Mouse (Mus musculus) macrophage (primary cell): ENCODE measurements around the gene Sdcbp2. TPM values are rescaled to one million over a fixed set of nuclear protein-coding genes. Genes with fewer than 3 reads are reported as not detected.

ENCODE experiments used
- H3K27ac ChIP-seq: fragments of 350-480 bp; formaldehyde crosslinking; 2 replicates; pipeline ENCODE4 v1.9.0; 2021
- H3K36me3 ChIP-seq: fragments of 350-480 bp; formaldehyde crosslinking; 2 replicates; pipeline ENCODE4 v1.9.0; 2021; ENCODE audit errors: inconsistent target
- H3K4me3 ChIP-seq: fragments of 350-480 bp; formaldehyde crosslinking; 2 replicates; pipeline ENCODE4 v1.9.0; 2021; ENCODE audit errors: inconsistent target
- H3K79me2 ChIP-seq: fragments of 350-480 bp; formaldehyde crosslinking; 2 replicates; pipeline ENCODE4 v1.9.0; 2021; ENCODE audit errors: inconsistent target
- WGBS: methylation state at CpG from one replicate; pipeline ENCODE4 v1.1.7; 2026; ENCODE audit warnings: inconsistent platforms; ENCODE audit not compliant: missing documents; 5-methylcytosine and 5-hydroxymethylcytosine counted together
- polyA plus RNA-seq: library from polyadenylated mRNA; stranded (reverse); fragments of 250-400 nt; gene quantifications from 3 replicates; pipeline ENCODE4 v1.2.4, GENCODE M21; 2018; ENCODE audit warnings: inconsistent platforms

Sdcbp2 gene
- polyA plus RNA-seq, 1 experiment from 2014 or later = not detected

- Histone ChIP-seq H3K36me3 (peaks cover 10% of the 10 kb centered on the region; the same call in 1 of the 2 replicates), H3K79me2 (peaks cover 69% of the 10 kb centered on the region), H3K27ac (no peak overlapping the region), H3K4me3 (no peak overlapping the region)
- WGBS = 85% methylated on average over 6 of the region's 6 CpGs
These were observed 27.7 kb upstream of the Sdcbp2 start for GRCm38 (mm10) chr2:151544673-151545072.

- no peak overlapping the region for H3K4me3 ChIP-seq
- WGBS = 97% methylated on average over 4 of the region's 4 CpGs
- H3K36me3 ChIP-seq = peaks cover 11% of the 10 kb centered on the region; the same call in 1 of the 2 replicates
- H3K79me2 ChIP-seq = peaks cover 88% of the 10 kb centered on the region
- H3K27ac ChIP-seq = no peak overlapping the region
These were observed 25.9 kb upstream of the Sdcbp2 start for GRCm38 (mm10) chr2:151546571-151546970.

GRCm38 (mm10) chr2:151549615-151550121 lies 22.8 kb upstream of the Sdcbp2 start:
- H3K4me3 ChIP-seq = no peak overlapping the region
- no peak overlapping the region for H3K27ac ChIP-seq
- 91% methylated on average over 3 of the region's 3 CpGs for WGBS
- peaks cover 100% of the 10 kb centered on the region for H3K79me2 ChIP-seq
- H3K36me3 ChIP-seq = peaks cover 18% of the 10 kb centered on the region; the same call in 1 of the 2 replicates

- Histone ChIP-seq H3K79me2 (peaks cover 8% of the 10 kb centered on the region; the same call in 1 of the 2 replicates), H3K36me3 (peaks cover 23% of the 10 kb centered on the region; the same call in 1 of the 2 replicates), H3K27ac (peak overlapping the region; percentile 40), H3K4me3 (no peak overlapping the region)
- WGBS = 42% methylated on average over 7 of the region's 7 CpGs
These were observed 9.2 kb upstream of the Sdcbp2 start for GRCm38 (mm10) chr2:151562930-151563921.

GRCm38 (mm10) chr2:151564006-151564405 lies 8.4 kb upstream of the Sdcbp2 start:
- peak overlapping the region; percentile 40 for H3K27ac ChIP-seq
- H3K36me3 ChIP-seq = peaks cover 20% of the 10 kb centered on the region; the same call in 1 of the 2 replicates
- 100% methylated on average over 1 of the region's 1 CpGs for WGBS
- H3K79me2 ChIP-seq = 0 out of 2 replicates have a peak, but pooled peaks cover 2% of the 10 kb centered on the region
- H3K4me3 ChIP-seq = no peak overlapping the region

GRCm38 (mm10) chr2:151564986-151565385 lies 7.4 kb upstream of the Sdcbp2 start:
- Histone ChIP-seq H3K36me3 (peaks cover 12% of the 10 kb centered on the region; the same call in 1 of the 2 replicates), H3K4me3 (no peak overlapping the region), H3K79me2 (no peaks in the 10 kb centered on the region), H3K27ac (no peak overlapping the region)
- WGBS = 90% methylated on average over 3 of the region's 3 CpGs

GRCm38 (mm10) chr2:151566856-151567255 lies 5.6 kb upstream of the Sdcbp2 start:
- Histone ChIP-seq H3K79me2 (no peaks in the 10 kb centered on the region), H3K27ac (no peak overlapping the region), H3K4me3 (no peak overlapping the region), H3K36me3 (no peaks in the 10 kb centered on the region)
- WGBS = 92% methylated on average over 6 of the region's 6 CpGs

- Histone ChIP-seq H3K36me3 (no peaks in the 10 kb centered on the region), H3K79me2 (no peaks in the 10 kb centered on the region), H3K4me3 (no peak overlapping the region), H3K27ac (no peak overlapping the region)
- WGBS = 100% methylated on average over 1 of the region's 2 CpGs
These were observed 3.0 kb upstream of the Sdcbp2 start for GRCm38 (mm10) chr2:151569452-151569851.

- H3K27ac ChIP-seq = no peak overlapping the region
- no peaks in the 10 kb centered on the region for H3K79me2 ChIP-seq
- no peaks in the 10 kb centered on the region for H3K36me3 ChIP-seq
- WGBS = 96% methylated on average over 3 of the region's 3 CpGs
- H3K4me3 ChIP-seq = no peak overlapping the region
These were observed 1.2 kb downstream of the Sdcbp2 start for GRCm38 (mm10) chr2:151573667-151574066.

- Histone ChIP-seq H3K27ac (no peak overlapping the region), H3K4me3 (no peak overlapping the region), H3K36me3 (no peaks in the 10 kb centered on the region), H3K79me2 (no peaks in the 10 kb centered on the region)
- WGBS = 90% methylated on average over 5 of the region's 5 CpGs
These were observed 2.2 kb downstream of the Sdcbp2 start for GRCm38 (mm10) chr2:151574607-151575006.

- Histone ChIP-seq H3K79me2 (no peaks in the 10 kb centered on the region), H3K27ac (no peak overlapping the region), H3K36me3 (no peaks in the 10 kb centered on the region), H3K4me3 (peak overlapping the region; percentile 44; the same call in 1 of the 2 replicates)
- WGBS = 29% methylated on average over 7 of the region's 7 CpGs
These were observed 2.8 kb downstream of the Sdcbp2 start for GRCm38 (mm10) chr2:151575119-151575698.

- WGBS = 2% methylated on average over 38 of the region's 38 CpGs
- Histone ChIP-seq H3K27ac (peak overlapping the region; percentile 27; the same call in 1 of the 2 replicates), H3K36me3 (no peaks in the 10 kb centered on the region), H3K79me2 (no peaks in the 10 kb centered on the region), H3K4me3 (peak overlapping the region; percentile 44)
These were observed 3.4 kb downstream of the Sdcbp2 start for GRCm38 (mm10) chr2:151575699-151576389.

GRCm38 (mm10) chr2:151579183-151579582 lies 6.8 kb downstream of the Sdcbp2 start:
- Histone ChIP-seq H3K4me3 (no peak overlapping the region), H3K79me2 (no peaks in the 10 kb centered on the region), H3K36me3 (no peaks in the 10 kb centered on the region), H3K27ac (no peak overlapping the region)
- 90% methylated on average over 4 of the region's 4 CpGs for whole genome bisulfite sequencing

GRCm38 (mm10) chr2:151580945-151581344 lies 8.5 kb downstream of the Sdcbp2 start:
- Histone ChIP-seq H3K36me3 (no peaks in the 10 kb centered on the region), H3K4me3 (no peak overlapping the region), H3K27ac (no peak overlapping the region), H3K79me2 (no peaks in the 10 kb centered on the region)
- 57% methylated on average over 1 of the region's 1 CpGs for WGBS
